Mouse (Mus musculus) lung, adult 2 months (tissue): ENCODE measurements around the gene Ubp1. TPM values are rescaled to one million over a fixed set of nuclear protein-coding genes. Genes with fewer than 3 reads are reported as not detected.

ENCODE experiments used
- DNase-seq: peaks from one replicate; pipeline ENCODE4 v3.0.0; 2022
- H3K4me1 ChIP-seq: fragments of 200-500 bp; 2 replicates; pipeline ENCODE4 v1.6.1; 2011; ENCODE audit warnings: low read length; ENCODE audit not compliant: control insufficient read depth, insufficient read depth
- H3K4me3 ChIP-seq: fragments of 200-500 bp; replicated peaks from 2 replicates; pipeline ENCODE3; 2011; ENCODE audit warnings: low read depth, mild to moderate bottlenecking, control low read depth, low read length; ENCODE audit errors: extremely low read depth
- CTCF ChIP-seq: fragments of 200-500 bp; IDR thresholded peaks from 2 replicates; pipeline ENCODE4 v1.5.1; 2011; ENCODE audit warnings: mild to moderate bottlenecking, low read length, control low read depth; ENCODE audit not compliant: insufficient read depth
- POLR2A ChIP-seq: fragments of 200-500 bp; IDR thresholded peaks from 2 replicates; pipeline ENCODE4 v1.6.1; 2011; ENCODE audit warnings: low read depth, mild to moderate bottlenecking, control low read depth, low read length, borderline replicate concordance; ENCODE audit errors: extremely low read depth
- WGBS: fragments of 180-500 bp; shearing (Covaris S2); methylation state at CpG from one replicate; pipeline ENCODE4 v1.1.7; 2018; 5-methylcytosine and 5-hydroxymethylcytosine counted together
- polyA plus RNA-seq: library from polyadenylated mRNA; depleted of rRNA; stranded (reverse); fragments of >200 nt; gene quantifications from 2 replicates; pipeline ENCODE4 v1.2.3, GENCODE M21; 2012

Gene Ubp1
- polyA plus RNA-seq, 1 experiment: 55.9 TPM

GRCm38 (mm10) chr9:113963718-113964117, 33.0 kb downstream of the Ubp1 start:
- no peak for DNase-seq
- TF ChIP-seq POLR2A (no peak), CTCF (no peak)
- no peak overlapping the region for H3K4me3 ChIP-seq
- no peaks in the 10 kb centered on the region for H3K4me1 ChIP-seq

- Histone ChIP-seq H3K4me3 (no peak overlapping the region), H3K4me1 (no peaks in the 10 kb centered on the region)
- TF ChIP-seq POLR2A (no peak), CTCF (no peak)
- no peak for DNase-seq
- 93% methylated on average over 8 of the region's 8 CpGs for WGBS
Observed at GRCm38 (mm10) chr9:113964415-113964814, 33.7 kb downstream of the Ubp1 start.

GRCm38 (mm10) chr9:113966838-113967237, 36.1 kb downstream of the Ubp1 start:
- 93% methylated on average over 4 of the region's 4 CpGs for WGBS
- no peak for DNase-seq
- H3K4me3 ChIP-seq: no peak overlapping the region
- TF ChIP-seq CTCF: no peak
- no peak for TF ChIP-seq POLR2A
- H3K4me1 ChIP-seq: no peaks in the 10 kb centered on the region

GRCm38 (mm10) chr9:113968967-113969366, 38.2 kb downstream of the Ubp1 start:
- whole genome bisulfite sequencing: 89% methylated on average over 7 of the region's 7 CpGs

GRCm38 (mm10) chr9:113969399-113969798, 38.7 kb downstream of the Ubp1 start:
- no peak for TF ChIP-seq POLR2A
- no peak for TF ChIP-seq CTCF
- DNase-seq: no peak
- Histone ChIP-seq H3K4me1 (no peaks in the 10 kb centered on the region), H3K4me3 (no peak overlapping the region)
- 92% methylated on average over 8 of the region's 8 CpGs for WGBS

More at GRCm38 (mm10) chr9:113968967-113969366, 38.2 kb downstream of the Ubp1 start:
- Histone ChIP-seq H3K4me3 (no peak overlapping the region), H3K4me1 (no peaks in the 10 kb centered on the region)
- no peak for DNase-seq
- TF ChIP-seq CTCF (no peak), POLR2A (no peak)

GRCm38 (mm10) chr9:113970041-113970440, 39.3 kb downstream of the Ubp1 start:
- Histone ChIP-seq H3K4me1 (no peaks in the 10 kb centered on the region), H3K4me3 (no peak overlapping the region)
- DNase-seq: no peak
- TF ChIP-seq POLR2A (no peak), CTCF (no peak)
- 92% methylated on average over 14 of the region's 14 CpGs for WGBS

GRCm38 (mm10) chr9:113971615-113972014, 40.9 kb downstream of the Ubp1 start:
- TF ChIP-seq CTCF (no peak), POLR2A (no peak)
- no peak for DNase-seq
- no peak overlapping the region for H3K4me3 ChIP-seq
- WGBS: 76% methylated on average over 8 of the region's 8 CpGs
- no peaks in the 10 kb centered on the region for H3K4me1 ChIP-seq

- DNase-seq: no peak
- Histone ChIP-seq H3K4me3 (no peak overlapping the region), H3K4me1 (no peaks in the 10 kb centered on the region)
- 84% methylated on average over 4 of the region's 4 CpGs for WGBS
- TF ChIP-seq POLR2A (no peak), CTCF (no peak)
Observed at GRCm38 (mm10) chr9:113973857-113974256, 43.1 kb downstream of the Ubp1 start.

GRCm38 (mm10) chr9:113974945-113975344, 44.2 kb downstream of the Ubp1 start:
- TF ChIP-seq POLR2A (no peak), CTCF (no peak)
- Histone ChIP-seq H3K4me3 (no peak overlapping the region), H3K4me1 (no peaks in the 10 kb centered on the region)
- no peak for DNase-seq
- 91% methylated on average over 4 of the region's 4 CpGs for WGBS

GRCm38 (mm10) chr9:113975442-113975841, 44.7 kb downstream of the Ubp1 start:
- H3K4me3 ChIP-seq: no peak overlapping the region
- no peak for TF ChIP-seq CTCF
- no peak for TF ChIP-seq POLR2A
- WGBS: 86% methylated on average over 7 of the region's 7 CpGs
- H3K4me1 ChIP-seq: no peaks in the 10 kb centered on the region
- DNase-seq: no peak

GRCm38 (mm10) chr9:113976264-113976663, 45.5 kb downstream of the Ubp1 start:
- H3K4me3 ChIP-seq: no peak overlapping the region
- no peak for TF ChIP-seq CTCF
- DNase-seq: no peak
- WGBS: 92% methylated on average over 10 of the region's 10 CpGs
- H3K4me1 ChIP-seq: peaks cover 2% of the 10 kb centered on the region

- peaks cover 3% of the 10 kb centered on the region for H3K4me1 ChIP-seq
- DNase-seq: no peak
- WGBS: 70% methylated on average over 11 of the region's 11 CpGs
- TF ChIP-seq CTCF (no peak), POLR2A (no peak)
- no peak overlapping the region for H3K4me3 ChIP-seq
Observed at GRCm38 (mm10) chr9:113977225-113977840, 46.6 kb downstream of the Ubp1 start.
